Mouse (Mus musculus) neural tube, embryonic 13.5 days (tissue): ENCODE results near the gene Ppard. TPM values are rescaled to one million over a fixed set of nuclear protein-coding genes. Genes with fewer than 3 reads are reported as not detected.
"Not testable (repeated sequence)": the region's sequence is repeated elsewhere in the genome, so short reads cannot be mapped to it uniquely, and the experiment has no call there.

ENCODE experiments used
- ATAC-seq: fragments of 200-750 bp; cut with Nextera tagmentation; 2 replicates; pipeline ENCODE4 v1.8.0; 2017; ENCODE audit warnings: low read depth, mild to moderate bottlenecking, moderate TSS enrichment, moderate library complexity
- H3K27ac ChIP-seq: fragments of 300-500 bp; sonication (generic); replicated peaks from 2 replicates; pipeline ENCODE4 v1.5.1; 2015; ENCODE audit warnings: moderate library complexity, mild to moderate bottlenecking, inconsistent platforms
- H3K27me3 ChIP-seq: fragments of 300-500 bp; sonication (generic); 2 replicates; pipeline ENCODE4 v1.6.1; 2015; ENCODE audit warnings: mild to moderate bottlenecking, inconsistent platforms
- H3K36me3 ChIP-seq: fragments of 300-500 bp; sonication (generic); 2 replicates; pipeline ENCODE4 v1.6.1; 2015; ENCODE audit warnings: mild to moderate bottlenecking, inconsistent platforms
- H3K4me1 ChIP-seq: fragments of 300-500 bp; sonication (generic); replicated peaks from 2 replicates; pipeline ENCODE4 v1.6.1; 2015; ENCODE audit warnings: inconsistent platforms
- H3K4me2 ChIP-seq: fragments of 300-500 bp; sonication (generic); 2 replicates; pipeline ENCODE4 v1.6.1; 2015; ENCODE audit warnings: inconsistent platforms, mild to moderate bottlenecking, moderate library complexity
- H3K4me3 ChIP-seq: fragments of 300-500 bp; sonication (generic); 2 replicates; pipeline ENCODE4 v1.5.1; 2015; ENCODE audit warnings: mild to moderate bottlenecking, inconsistent platforms
- H3K9ac ChIP-seq: fragments of 300-500 bp; sonication (generic); 2 replicates; pipeline ENCODE4 v1.6.1; 2015; ENCODE audit warnings: moderate library complexity, mild to moderate bottlenecking, inconsistent platforms
- H3K9me3 ChIP-seq: fragments of 300-500 bp; sonication (generic); 2 replicates; pipeline ENCODE4 v1.6.1; 2016; ENCODE audit warnings: inconsistent platforms
- WGBS: fragments of 180-500 bp; shearing (Covaris S2); methylation state at CpG from one replicate; pipeline ENCODE4 v1.1.7; 2015; 5-methylcytosine and 5-hydroxymethylcytosine counted together
- polyA plus RNA-seq: library from polyadenylated mRNA; unstranded; fragments of >200 nt; fragmentation: Nextera tagmentation; extraction: Ambion mirVana; gene quantifications from 2 replicates; pipeline ENCODE4 v1.2.1, GENCODE M21; 2015

The Ppard gene
- polyA plus RNA-seq, 1 experiment from 2014 or later = 2.6 TPM

- peaks cover 40% of the 10 kb centered on the region for H3K36me3 ChIP-seq
- no peaks in the 10 kb centered on the region for H3K27me3 ChIP-seq
- no peak overlapping the region for H3K4me3 ChIP-seq
- no peak overlapping the region; the same call in 1 of the 2 replicates for H3K27ac ChIP-seq
- H3K9ac ChIP-seq = peak overlapping the region; percentile 84
- H3K4me2 ChIP-seq = no peak overlapping the region
- no peak for ATAC-seq
- H3K9me3 ChIP-seq = no peaks in the 10 kb centered on the region; the same call in 1 of the 2 replicates
- peaks cover 28% of the 10 kb centered on the region for H3K4me1 ChIP-seq
- WGBS = 85% methylated on average over 3 of the region's 3 CpGs
These were observed 94.5 kb downstream of the Ppard start for GRCm38 (mm10) chr17:28326951-28327350.

GRCm38 (mm10) chr17:28327673-28328325 is 95.3 kb downstream of the Ppard start:
- peaks cover 28% of the 10 kb centered on the region for H3K4me1 ChIP-seq
- H3K36me3 ChIP-seq = peaks cover 40% of the 10 kb centered on the region
- H3K27me3 ChIP-seq = no peaks in the 10 kb centered on the region
- H3K4me3 ChIP-seq = peak overlapping the region; percentile 94
- H3K9me3 ChIP-seq = no peaks in the 10 kb centered on the region; the same call in 1 of the 2 replicates
- WGBS = 9% methylated on average over 22 of the region's 22 CpGs
- peak; percentile 73 for ATAC-seq
- peak overlapping the region; percentile 96 for H3K27ac ChIP-seq
- H3K4me2 ChIP-seq = peak overlapping the region; percentile 96
- peak overlapping the region; percentile 84 for H3K9ac ChIP-seq

GRCm38 (mm10) chr17:28328366-28328928 is 95.9 kb downstream of the Ppard start, which contains the start of gene Rpl10a:
TSS of gene Rpl10a (plus strand) at chr17:28328471.
- peak within 1 kb of the TSS; percentile 99 for H3K9ac ChIP-seq
- no peaks in the 10 kb centered on the region; the same call in 1 of the 2 replicates for H3K9me3 ChIP-seq
- H3K27me3 ChIP-seq = no peaks in the 10 kb centered on the region
- peak; percentile 88 for ATAC-seq
- peak within 1 kb of the TSS; percentile 94 for H3K4me3 ChIP-seq
- peaks cover 33% of the 10 kb centered on the region for H3K4me1 ChIP-seq
- peak within 1 kb of the TSS; percentile 96 for H3K4me2 ChIP-seq
- WGBS = under 1% methylated on average over 67 of the region's 67 CpGs
- H3K27ac ChIP-seq = peak within 1 kb of the TSS; percentile 96
- H3K36me3 ChIP-seq = peaks cover 40% of the 10 kb centered on the region

- Histone ChIP-seq H3K36me3 (peaks cover 37% of the 10 kb centered on the region), H3K9me3 (no peaks in the 10 kb centered on the region; the same call in 1 of the 2 replicates), H3K27ac (peak overlapping the region; percentile 96), H3K4me1 (peaks cover 35% of the 10 kb centered on the region), H3K9ac (peak overlapping the region; percentile 99), H3K4me3 (peak overlapping the region; percentile 94), H3K27me3 (no peaks in the 10 kb centered on the region), H3K4me2 (peak overlapping the region; percentile 96)
- under 1% methylated on average over 25 of the region's 25 CpGs for WGBS
- peak; percentile 45 for ATAC-seq
These were observed 96.4 kb downstream of the Ppard start for GRCm38 (mm10) chr17:28328946-28329345.

- Histone ChIP-seq H3K4me1 (peaks cover 35% of the 10 kb centered on the region), H3K36me3 (peaks cover 30% of the 10 kb centered on the region), H3K4me3 (peak overlapping the region; percentile 94), H3K9ac (peak overlapping the region; percentile 99), H3K4me2 (peak overlapping the region; percentile 96), H3K27ac (no peak overlapping the region), H3K9me3 (no peaks in the 10 kb centered on the region; the same call in 1 of the 2 replicates), H3K27me3 (no peaks in the 10 kb centered on the region)
- ATAC-seq = no peak
- 9% methylated on average over 4 of the region's 4 CpGs for WGBS
These were observed 97.2 kb downstream of the Ppard start for GRCm38 (mm10) chr17:28329503-28330231.

- Histone ChIP-seq H3K4me2 (peak overlapping the region; percentile 96), H3K27ac (no peak overlapping the region), H3K27me3 (no peaks in the 10 kb centered on the region), H3K4me1 (peaks cover 35% of the 10 kb centered on the region), H3K9me3 (no peaks in the 10 kb centered on the region), H3K36me3 (peaks cover 27% of the 10 kb centered on the region), H3K9ac (peak overlapping the region; percentile 99), H3K4me3 (peak overlapping the region; percentile 94)
- 55% methylated on average over 2 of the region's 2 CpGs for WGBS
- no peak for ATAC-seq
These were observed 97.7 kb downstream of the Ppard start for GRCm38 (mm10) chr17:28330232-28330546.

GRCm38 (mm10) chr17:28330590-28330989 is 98.1 kb downstream of the Ppard start:
- not testable (repeated sequence) for H3K27me3 ChIP-seq, H3K9ac ChIP-seq, H3K4me3 ChIP-seq, H3K27ac ChIP-seq, H3K9me3 ChIP-seq, ATAC-seq
- WGBS = 67% methylated on average over 8 of the region's 8 CpGs
- 0 out of 2 replicates have a peak overlapping the region, but pooled peaks have one; percentile 5 for H3K4me2 ChIP-seq
- H3K4me1 ChIP-seq = peaks cover 35% of the 10 kb centered on the region
- peaks cover 27% of the 10 kb centered on the region for H3K36me3 ChIP-seq

- H3K9ac ChIP-seq = no peak overlapping the region
- no peak overlapping the region for H3K4me3 ChIP-seq
- 36% methylated on average over 7 of the region's 7 CpGs for WGBS
- H3K36me3 ChIP-seq = peaks cover 23% of the 10 kb centered on the region
- H3K9me3 ChIP-seq = no peaks in the 10 kb centered on the region
- H3K4me1 ChIP-seq = peaks cover 35% of the 10 kb centered on the region
- no peak for ATAC-seq
- H3K27ac ChIP-seq = no peak overlapping the region
- no peaks in the 10 kb centered on the region for H3K27me3 ChIP-seq
- no peak overlapping the region for H3K4me2 ChIP-seq
These were observed 99.0 kb downstream of the Ppard start for GRCm38 (mm10) chr17:28331241-28332112.

- ATAC-seq = no peak
- H3K27me3 ChIP-seq = no peaks in the 10 kb centered on the region
- no peaks in the 10 kb centered on the region for H3K9me3 ChIP-seq
- H3K4me1 ChIP-seq = peaks cover 34% of the 10 kb centered on the region
- H3K4me3 ChIP-seq = no peak overlapping the region
- 45% methylated on average over 13 of the region's 13 CpGs for WGBS
- no peak overlapping the region for H3K27ac ChIP-seq
- peaks cover 23% of the 10 kb centered on the region for H3K36me3 ChIP-seq
- H3K4me2 ChIP-seq = no peak overlapping the region
- H3K9ac ChIP-seq = no peak overlapping the region
These were observed 99.8 kb downstream of the Ppard start for GRCm38 (mm10) chr17:28332113-28332914.

- peaks cover 26% of the 10 kb centered on the region for H3K4me1 ChIP-seq
- 59% methylated on average over 31 of the region's 31 CpGs for WGBS
These were observed 100.5 kb downstream of the Ppard start for GRCm38 (mm10) chr17:28332915-28333546.

More at GRCm38 (mm10) chr17:28332915-28333546, 100.5 kb downstream of the Ppard start:
- H3K4me3 ChIP-seq = no peak overlapping the region
- no peak for ATAC-seq
- H3K9me3 ChIP-seq = no peaks in the 10 kb centered on the region
- H3K27ac ChIP-seq = no peak overlapping the region
- peaks cover 23% of the 10 kb centered on the region for H3K36me3 ChIP-seq
- H3K9ac ChIP-seq = no peak overlapping the region
- H3K4me2 ChIP-seq = no peak overlapping the region; the same call in 1 of the 2 replicates
- no peaks in the 10 kb centered on the region for H3K27me3 ChIP-seq
